Comparison of ENCODE assay signal across 21 mouse cellular contexts in genomic region chr1:36887172-36887571, GRCm38 (mm10).
"Had no signal": no experiment of that assay in that cellular context is flagged by ENCODE, and none has a peak within 500 bp of the region (broad histone marks: within the 10 kb centered on the region; RNA-seq: fewer than 3 reads in every experiment).

No protein-coding gene starts in this region.

- H3K27ac ChIP-seq: limb, embryonic 12.5 days; limb, embryonic 15.5 days; liver, embryonic 14.5 days; macrophage; midbrain, embryonic 12.5 days; midbrain, embryonic 15.5 days; neural tube, embryonic 12.5 days; neural tube, embryonic 15.5 days; stomach, postnatal 0 days had no signal

- DNase-seq: kidney, postnatal 10 days; kidney, postnatal 36 days; left cerebral cortex, postnatal 4 days; liver, postnatal 0 days; lung, embryonic 14.5 days; right cerebral cortex, adult 18-20 months; right cerebral cortex, postnatal 14 days; right cerebral cortex, postnatal 4 days; thymus, adult 18-20 months; thymus, postnatal 36 days had no signal

- H3K4me3 ChIP-seq: limb, embryonic 12.5 days; limb, embryonic 15.5 days; midbrain, embryonic 12.5 days; midbrain, embryonic 15.5 days; neural tube, embryonic 12.5 days; neural tube, embryonic 15.5 days had no signal

- H3K9ac ChIP-seq: limb, embryonic 12.5 days; limb, embryonic 15.5 days; liver, embryonic 14.5 days; liver, postnatal 0 days; lung, embryonic 14.5 days; midbrain, embryonic 12.5 days; midbrain, embryonic 15.5 days; neural tube, embryonic 12.5 days; neural tube, embryonic 15.5 days had no signal

- H3K36me3 ChIP-seq: midbrain, embryonic 15.5 days; neural tube, embryonic 15.5 days had no signal

- H3K4me2 ChIP-seq: limb, embryonic 12.5 days; limb, embryonic 15.5 days; liver, embryonic 11.5 days; lung, embryonic 14.5 days; midbrain, embryonic 12.5 days; midbrain, embryonic 15.5 days; neural tube, embryonic 12.5 days; neural tube, embryonic 15.5 days had no signal

- H3K27me3 ChIP-seq: limb, embryonic 12.5 days; limb, embryonic 15.5 days; midbrain, embryonic 12.5 days; midbrain, embryonic 15.5 days; neural tube, embryonic 12.5 days; neural tube, embryonic 15.5 days had no signal

- ATAC-seq: liver, postnatal 0 days; lung, postnatal 0 days; midbrain, embryonic 15.5 days had no signal

- H3K9me3 ChIP-seq: limb, embryonic 12.5 days; limb, embryonic 15.5 days; midbrain, embryonic 12.5 days; midbrain, embryonic 15.5 days; neural tube, embryonic 12.5 days; neural tube, embryonic 15.5 days had no signal
